Mouse (Mus musculus) ES-E14 (cell line): ENCODE data around the gene Timm8a1. TPM values are rescaled to one million over a fixed set of nuclear protein-coding genes. Genes with fewer than 3 reads are reported as not detected.

ENCODE experiments used
- DNase-seq: peaks from one replicate; pipeline ENCODE4 v3.0.0-alpha.2; 2013; ENCODE audit warnings: low read depth, low spot score
- H3K27ac ChIP-seq: 2 replicates; pipeline ENCODE4 v1.5.1; 2012; ENCODE audit warnings: low read depth, mild to moderate bottlenecking, low read length, moderate library complexity, mixed read lengths; ENCODE audit not compliant: poor library complexity, insufficient read depth, severe bottlenecking
- H3K36me3 ChIP-seq: 2 replicates; pipeline ENCODE4 v1.6.1; 2012; ENCODE audit warnings: mild to moderate bottlenecking, low read length, moderate library complexity, mixed read lengths; ENCODE audit not compliant: control insufficient read depth, poor library complexity, insufficient read depth, severe bottlenecking
- H3K4me1 ChIP-seq, 2 experiments: fragments of 150-350 bp in 1 of 2; sonication (generic) in 1 of 2; 2 replicates each; pipeline ENCODE4 v1.6.1; 2012; ENCODE audit warnings: low read length in 2 of 2, mild to moderate bottlenecking in 1 of 2, mixed read lengths in 1 of 2; ENCODE audit not compliant: control insufficient read depth in 2 of 2, insufficient read depth in 2 of 2, poor library complexity in 1 of 2
- H3K4me3 ChIP-seq, 2 experiments: fragments of 150-350 bp in 1 of 2; sonication (generic) in 1 of 2; 2 replicates each; pipeline ENCODE4 v1.5.1; 2012; ENCODE audit warnings: low read length in 2 of 2, low read depth in 1 of 2, mild to moderate bottlenecking in 1 of 2, mixed read lengths in 1 of 2; ENCODE audit not compliant: insufficient read depth in 1 of 2, poor library complexity in 1 of 2, severe bottlenecking in 1 of 2
- H3K9ac ChIP-seq: 2 replicates; pipeline ENCODE4 v1.6.1; 2012; ENCODE audit warnings: low read depth, mild to moderate bottlenecking, low read length, mixed read lengths; ENCODE audit not compliant: poor library complexity, insufficient read depth, severe bottlenecking
- H3K9me3 ChIP-seq: fragments of 150-350 bp; sonication (generic); 2 replicates; pipeline ENCODE4 v1.6.1; 2012; ENCODE audit warnings: low read depth, mild to moderate bottlenecking, low read length; ENCODE audit not compliant: control insufficient read depth, insufficient read depth
- CHD2 ChIP-seq: IDR thresholded peaks from 2 replicates; pipeline ENCODE4 v1.6.1; 2014; ENCODE audit warnings: mild to moderate bottlenecking, low read depth, low read length, inconsistent platforms
- HCFC1 ChIP-seq: IDR thresholded peaks from 2 replicates; pipeline ENCODE4 v1.6.1; 2012; ENCODE audit warnings: low read length, inconsistent platforms, borderline replicate concordance; ENCODE audit not compliant: insufficient read depth
- MAFK ChIP-seq: IDR thresholded peaks from 2 replicates; pipeline ENCODE4 v1.6.1; 2014; ENCODE audit warnings: mild to moderate bottlenecking, low read depth, low read length, inconsistent platforms; ENCODE audit not compliant: insufficient read depth
- ZC3H11A ChIP-seq: IDR thresholded peaks from 2 replicates; pipeline ENCODE4 v1.6.1; 2012; ENCODE audit warnings: low read depth, mild to moderate bottlenecking, inconsistent platforms, low read length, borderline replicate concordance
- ZNF384 ChIP-seq: IDR thresholded peaks from 2 replicates; pipeline ENCODE4 v1.6.1; 2012; ENCODE audit warnings: low read depth, low read length, inconsistent platforms
- in situ Hi-C, 2 experiments: fragments of 600-800 bp; cut with MboI; formaldehyde crosslinking; loops; one replicate each; pipeline ENCODE4 v1.15.1; 2025; ENCODE audit warnings: low sequenced_read_pairs in 2 of 2, inconsistent platforms in 1 of 2; ENCODE audit not compliant: unreplicated experiment in 2 of 2
- total RNA-seq: library from RNA; depleted of rRNA; stranded (reverse); fragments of 300-350 nt; gene quantifications from 2 replicates; pipeline ENCODE4 v1.2.3, GENCODE M21; 2012; rRNA removed

Timm8a1 gene
- total RNA-seq, 1 experiment: 42.4 TPM

DNA sequence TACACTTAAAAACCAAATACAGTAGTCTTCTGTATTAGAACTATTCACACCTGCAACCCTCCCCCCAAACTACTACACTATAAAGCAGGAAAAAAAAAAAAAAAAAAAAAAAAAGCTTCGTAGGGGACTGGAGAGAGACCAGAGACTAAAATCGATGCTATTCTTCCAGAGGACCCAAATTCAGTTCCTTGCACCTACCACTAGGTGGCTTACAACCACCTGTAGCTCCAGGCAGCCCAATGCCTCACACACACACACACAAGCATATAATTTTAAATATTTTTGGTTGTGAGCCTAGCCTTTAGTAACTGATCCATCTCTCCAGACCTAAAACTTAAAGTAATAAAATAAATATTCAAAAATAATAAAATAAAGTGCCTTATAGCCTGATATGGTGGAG is 32.2 kb downstream of the Timm8a1 start:
- no peaks in the 10 kb centered on the region for H3K4me1 ChIP-seq
- no peak for DNase-seq
- TF ChIP-seq MAFK (no peak), ZC3H11A (no peak), CHD2 (no peak), HCFC1 (no peak), ZNF384 (no peak)
- in situ Hi-C loops: no loop called here
- no peaks in the 10 kb centered on the region for H3K36me3 ChIP-seq
- H3K27ac ChIP-seq: no peak overlapping the region
- H3K9me3 ChIP-seq: no peaks in the 10 kb centered on the region
- H3K9ac ChIP-seq: no peak overlapping the region
- H3K4me3 ChIP-seq: no peak overlapping the region

DNA sequence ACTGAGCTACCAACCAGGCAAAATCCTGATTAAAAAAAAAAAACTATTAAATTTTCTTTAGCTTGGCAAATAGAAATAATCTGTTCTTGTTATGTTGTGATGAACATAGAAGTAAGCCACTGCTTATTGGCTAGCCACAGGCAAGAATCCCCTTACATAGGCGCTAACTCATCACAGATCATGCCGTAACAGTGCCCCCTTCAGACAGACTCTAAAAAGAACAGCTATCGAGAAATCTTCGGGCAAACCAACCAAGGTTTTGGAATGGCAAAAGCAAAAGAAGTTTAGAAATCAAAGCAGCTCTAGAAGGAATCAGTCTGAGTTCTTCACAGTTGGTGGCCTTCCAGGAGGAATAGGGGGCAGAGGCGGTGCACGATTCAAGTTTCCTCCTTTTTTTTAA is 33.7 kb downstream of the Timm8a1 start:
- TF ChIP-seq ZNF384 (no peak), MAFK (no peak)

DNA sequence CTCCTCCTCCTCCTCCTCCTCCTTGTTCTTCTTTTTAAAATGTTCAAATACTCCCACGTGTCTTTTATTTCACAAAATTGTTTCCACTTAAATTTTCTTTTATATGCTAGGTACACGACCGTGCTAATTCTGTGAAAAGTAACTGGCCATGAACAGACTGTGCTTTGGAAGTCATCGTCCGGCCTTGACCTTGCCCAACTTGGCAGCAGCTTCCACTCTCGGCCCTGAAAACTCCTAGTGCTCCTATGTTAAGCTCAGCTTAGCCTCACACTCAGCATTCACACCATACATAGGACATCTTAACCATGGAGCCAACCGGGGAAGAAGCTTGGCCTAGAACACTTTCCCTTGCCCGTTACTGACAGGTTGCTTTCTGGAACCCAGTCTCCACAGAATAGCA is 41.0 kb downstream of the Timm8a1 start:
- no peaks in the 10 kb centered on the region for H3K4me1 ChIP-seq
- no peaks in the 10 kb centered on the region for H3K36me3 ChIP-seq
- H3K9me3 ChIP-seq: no peaks in the 10 kb centered on the region
- no peak overlapping the region for H3K27ac ChIP-seq
- TF ChIP-seq ZC3H11A (no peak), HCFC1 (no peak), CHD2 (no peak), ZNF384 (no peak), MAFK (no peak)
- no peak for DNase-seq
- H3K4me3 ChIP-seq: no peak overlapping the region
- in situ Hi-C loops: no loop called here
- no peak overlapping the region for H3K9ac ChIP-seq

More for the DNA sequence above, 33.7 kb downstream of the Timm8a1 start:
- Histone ChIP-seq H3K4me1 (no peaks in the 10 kb centered on the region), H3K27ac (no peak overlapping the region), H3K9me3 (no peaks in the 10 kb centered on the region), H3K9ac (no peak overlapping the region), H3K4me3 (no peak overlapping the region), H3K36me3 (no peaks in the 10 kb centered on the region)
- peak; percentile 7 for DNase-seq
- in situ Hi-C loops: no loop called here

Other genes with a start within 250 kb of the Timm8a1 start
- 1.5 and 1.9 TPM in 2 replicates for gene Tmem35a, start 246.6 kb downstream of the Timm8a1 start, total RNA-seq
- gene Cenpi, start 233.8 kb downstream of the Timm8a1 start, total RNA-seq: 16.0 and 18.8 TPM in 2 replicates
- 1.2 and 1.4 TPM in 2 replicates for gene Drp2, start 137.3 kb downstream of the Timm8a1 start, total RNA-seq
- gene Taf7l, start 65.4 kb downstream of the Timm8a1 start, total RNA-seq: 1.0 and 3.3 TPM in 2 replicates
- 0.31 TPM in 1 of 2 replicates, not detected in the other for gene Btk, start 41.7 kb upstream of the Timm8a1 start, total RNA-seq
- 1,690 and 1,886 TPM in 2 replicates for gene Rpl36a, start 43.8 kb upstream of the Timm8a1 start, total RNA-seq
- 17.2 and 26.7 TPM in 2 replicates for gene Gla, start 59.3 kb upstream of the Timm8a1 start, total RNA-seq
- gene Hnrnph2, start 59.3 kb upstream of the Timm8a1 start, total RNA-seq: 40.6 and 53.6 TPM in 2 replicates
- gene Armcx4, start 144.7 kb upstream of the Timm8a1 start, total RNA-seq: 16.7 and 23.6 TPM in 2 replicates
- 13.7 and 17.5 TPM in 2 replicates for gene Armcx1, start 176.1 kb upstream of the Timm8a1 start, total RNA-seq
- gene Armcx6, start 209.6 kb upstream of the Timm8a1 start, total RNA-seq: 4.2 and 8.0 TPM in 2 replicates
- 5.5 and 5.8 TPM in 2 replicates for gene Armcx3, start 214.7 kb upstream of the Timm8a1 start, total RNA-seq